ENCODE assay signal across 10 mouse cellular contexts in genomic region chr5:124761011-124761410, GRCm38 (mm10). TPM values are rescaled to one million over a fixed set of nuclear protein-coding genes. Genes with fewer than 3 reads are reported as not detected.
DNase-seq lines count a peak whose midpoint lies in the region; ATAC-seq and TF ChIP-seq lines count a peak whose summit lies in the region.
"Had no signal": no experiment of that assay in that cellular context is flagged by ENCODE, and none has a peak within 500 bp of the region (broad histone marks: within the 10 kb centered on the region; RNA-seq: fewer than 3 reads in every experiment).

No protein-coding gene starts in this region.

- no peak overlapping the region for H3K4me3 ChIP-seq in kidney, postnatal 0 days (replicated peaks; ENCODE audit: low read depth, low read length)
- no peak overlapping the region for H3K4me3 ChIP-seq in testis, adult 2 months (ENCODE audit: control insufficient read depth, low read depth, low read length)
- H3K4me3 ChIP-seq: myocyte had no signal

- no peak for ATAC-seq in kidney, postnatal 0 days (replicated peaks; ENCODE audit: low FRiP score, low read depth)
- ATAC-seq in megakaryocyte-erythroid progenitor cell, adult 5-6 weeks (replicated peaks; ENCODE audit: low FRiP score, low TSS enrichment, poor library complexity, severe bottlenecking), result no peak; the same call in 1 of the 2 replicates

- WGBS in kidney, postnatal 0 days, result 66% methylated on average over 18 of the region's 18 CpGs

- H3K4me1 ChIP-seq in kidney, postnatal 0 days (replicated peaks; ENCODE audit: insufficient read depth, low read length), result no peaks in the 10 kb centered on the region
- H3K4me1 ChIP-seq in testis, adult 2 months (ENCODE audit: control insufficient read depth, insufficient read depth, low read length), result no peaks in the 10 kb centered on the region

- no peak for TF ChIP-seq POLR2A in testis, adult 2 months (IDR thresholded peaks at IDR 0.05; ENCODE audit: control insufficient read depth, low read depth, low read length)

- no peaks in the 10 kb centered on the region for H3K36me3 ChIP-seq in kidney, postnatal 0 days (ENCODE audit: insufficient read depth, low read length)
- H3K36me3 ChIP-seq in testis, adult 2 months (ENCODE audit: control insufficient read depth, insufficient read depth, low read length), result no peaks in the 10 kb centered on the region; the same call in 1 of the 2 replicates

- 0 out of 2 replicates have a peak, but pooled peaks have one; percentile 16 for TF ChIP-seq CTCF in kidney, postnatal 0 days (IDR thresholded peaks at IDR 0.05; ENCODE audit: low read depth)
- peak; percentile 35; the same call in 1 of the 2 replicates for TF ChIP-seq CTCF in testis, adult 2 months (IDR thresholded peaks at IDR 0.05; ENCODE audit: control insufficient read depth, insufficient read depth, insufficient replicate concordance, low read depth, low read length)

- H3K9me3 ChIP-seq in kidney, postnatal 0 days (replicated peaks; ENCODE audit: low read length), result no peaks in the 10 kb centered on the region; the same call in 1 of the 2 replicates

- H3K9ac ChIP-seq in kidney, postnatal 0 days (ENCODE audit: low read depth, low read length), result no peak overlapping the region

- H3K27me3 ChIP-seq in kidney, postnatal 0 days (ENCODE audit: insufficient read depth, low read length), result no peaks in the 10 kb centered on the region
- H3K27me3 ChIP-seq in testis, adult 2 months (ENCODE audit: control insufficient read depth, insufficient read depth, low read length), result no peaks in the 10 kb centered on the region

- no peak overlapping the region for H3K27ac ChIP-seq in kidney, postnatal 0 days
- H3K27ac ChIP-seq in testis, adult 2 months (ENCODE audit: control insufficient read depth, insufficient read depth, low read depth, low read length), result no peak overlapping the region

- H3K4me2 ChIP-seq in kidney, postnatal 0 days (ENCODE audit: low read length), result no peak overlapping the region

- DNase-seq in kidney, postnatal 0 days (ENCODE audit: low spot score), result no peak
- DNase-seq in kidney, adult 8-10 months, result no peak
- no peak for DNase-seq in testis, postnatal 14 days (ENCODE audit: low spot score)
- DNase-seq in adrenal gland, postnatal 36 days, result peak; percentile 40 to 54
- DNase-seq in gastrocnemius, postnatal 4 days (ENCODE audit: low spot score in 2 of 2), result no peak
- DNase-seq: right cerebral cortex, postnatal 25 days had no signal

RNA-seq across cellular contexts. Expression of gene Dnah10, which starts 36.1 kb away (rescaled TPM):
- polyA plus RNA-seq in kidney, postnatal 0 days (2015; fragmentation: Nextera tagmentation; extraction: Ambion mirVana), result 0.11 and 0.19 TPM in 2 replicates
- polyA plus RNA-seq in testis, adult 2 months (2012; rRNA removed), result 16.2 and 16.3 TPM in 2 replicates
- 1 to 10 TPM in 1 of 2 experiments, under 1 TPM in 1; 0.69 to 2.8 TPM for total RNA-seq in adrenal gland, postnatal 36 days (2021)
- not detected in 2 replicates for total RNA-seq in megakaryocyte-erythroid progenitor cell, adult 5-6 weeks (2014; fragmentation: Nextera tagmentation)
- not detected in 2 replicates for total RNA-seq in megakaryocyte-erythroid progenitor cell, adult 5-6 weeks (2017)
- total RNA-seq in gastrocnemius, postnatal 4 days (2021), result under 1 TPM; 0.10 TPM
- total RNA-seq: hematopoietic stem cell, adult 5-6 weeks had no signal

Comparison
In these comparisons a context has a peak if more than half of its experiments do, and no peak if none do; other contexts are left out.
1. DNase-seq: peak in adrenal gland, postnatal 36 days (2 of 2); none in kidney, postnatal 0 days (single experiment), kidney, adult 8-10 months (0 of 2), testis, postnatal 14 days (single experiment) and gastrocnemius, postnatal 4 days (0 of 2).